Mouse (Mus musculus): ENCODE data around the gene Tmem117. TPM values are rescaled to one million over a fixed set of nuclear protein-coding genes. Genes with fewer than 3 reads are reported as not detected.

The Tmem117 gene
- total and polyA plus RNA-seq, 3 experiments = 0.16 TPM; not detected in 2

- H3K36me3 ChIP-seq (replicated peaks) = no peaks in the 10 kb centered on the region
- no peak overlapping the region for H3K4me3 ChIP-seq (ENCODE audit: low read depth, low read length)
- no peak for ATAC-seq (ENCODE audit: extremely low read depth, insufficient number of reproducible peaks, low FRiP score, poor library complexity, severe bottlenecking)
- no peaks in the 10 kb centered on the region for H3K4me1 ChIP-seq (ENCODE audit: insufficient read depth, low read depth, low read length)
- H3K27me3 ChIP-seq (ENCODE audit: insufficient read depth, low read length) = no peaks in the 10 kb centered on the region
- TF ChIP-seq CTCF (IDR thresholded peaks at IDR 0.05; ENCODE audit: low read depth, low read length) = no peak
- no peak for TF ChIP-seq POLR2AphosphoS5 (IDR thresholded peaks at IDR 0.05; ENCODE audit: insufficient replicate concordance, low read depth, low read length)
- no peak for TF ChIP-seq TAL1 (conservative IDR thresholded peaks at IDR 0.05; ENCODE audit: low read depth, low read length)
- no peak for TF ChIP-seq GATA1 (IDR thresholded peaks at IDR 0.05; ENCODE audit: borderline replicate concordance, low read length)
- TF ChIP-seq GATA2 (IDR thresholded peaks at IDR 0.05; ENCODE audit: borderline replicate concordance, low read depth, low read length) = no peak
- H3K9me3 ChIP-seq (replicated peaks) = peaks cover 28% of the 10 kb centered on the region
- DNase-seq (ENCODE audit: low spot score) = no peak
These were observed 472.5 kb downstream of the Tmem117 start for GRCm38 (mm10) chr15:95101522-95101921.

DNA sequence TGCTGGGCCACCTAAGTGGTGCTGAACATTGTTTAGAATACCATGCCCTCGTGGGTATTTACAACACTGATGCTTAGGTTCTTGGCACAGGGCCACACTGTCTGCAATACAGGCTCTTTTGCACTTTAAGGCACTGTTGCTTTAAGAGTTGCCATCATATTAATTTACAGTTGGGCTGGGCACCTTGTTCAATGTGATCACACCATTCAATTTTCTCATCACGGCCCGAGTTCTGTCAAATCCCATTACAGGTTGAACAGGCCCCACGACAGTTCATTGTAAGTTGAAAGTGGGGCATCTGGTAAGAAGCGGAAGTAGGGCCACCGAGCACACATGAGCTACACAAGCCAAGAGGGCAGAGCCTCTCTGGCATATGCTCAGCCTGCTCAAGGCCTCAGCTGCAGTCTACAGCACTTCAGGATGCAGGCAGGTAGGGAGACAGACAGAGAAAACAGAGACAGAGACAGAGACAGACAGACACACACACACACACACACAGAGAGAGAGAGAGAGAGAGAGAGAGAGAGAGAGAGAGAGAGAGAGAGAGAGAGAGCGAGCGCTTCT is 478.3 kb downstream of the Tmem117 start:
- ATAC-seq (ENCODE audit: extremely low read depth, insufficient number of reproducible peaks, low FRiP score, poor library complexity, severe bottlenecking) (no peak), DNase-seq (ENCODE audit: low spot score) (no peak)
- Histone ChIP-seq H3K4me3 (ENCODE audit: low read depth, low read length) (no peak overlapping the region), H3K36me3 (replicated peaks) (no peaks in the 10 kb centered on the region), H3K4me1 (ENCODE audit: insufficient read depth, low read depth, low read length) (no peaks in the 10 kb centered on the region), H3K9me3 (replicated peaks) (peaks cover 37% of the 10 kb centered on the region), H3K27me3 (ENCODE audit: insufficient read depth, low read length) (no peaks in the 10 kb centered on the region)
- TF ChIP-seq GATA2 (IDR thresholded peaks at IDR 0.05; ENCODE audit: borderline replicate concordance, low read depth, low read length) (no peak), POLR2AphosphoS5 (IDR thresholded peaks at IDR 0.05; ENCODE audit: insufficient replicate concordance, low read depth, low read length) (no peak), TAL1 (conservative IDR thresholded peaks at IDR 0.05; ENCODE audit: low read depth, low read length) (no peak), CTCF (IDR thresholded peaks at IDR 0.05; ENCODE audit: low read depth, low read length) (no peak), GATA1 (IDR thresholded peaks at IDR 0.05; ENCODE audit: borderline replicate concordance, low read length) (no peak)

GRCm38 (mm10) chr15:95108626-95109025 is 479.6 kb downstream of the Tmem117 start:
- TF ChIP-seq GATA2 (IDR thresholded peaks at IDR 0.05; ENCODE audit: borderline replicate concordance, low read depth, low read length) = no peak
- TF ChIP-seq CTCF (IDR thresholded peaks at IDR 0.05; ENCODE audit: low read depth, low read length) = no peak
- TF ChIP-seq GATA1 (IDR thresholded peaks at IDR 0.05; ENCODE audit: borderline replicate concordance, low read length) = no peak
- no peak for TF ChIP-seq TAL1 (conservative IDR thresholded peaks at IDR 0.05; ENCODE audit: low read depth, low read length)
- H3K4me3 ChIP-seq (ENCODE audit: low read depth, low read length) = no peak overlapping the region
- no peaks in the 10 kb centered on the region for H3K36me3 ChIP-seq (replicated peaks)
- no peaks in the 10 kb centered on the region for H3K4me1 ChIP-seq (ENCODE audit: insufficient read depth, low read depth, low read length)
- ATAC-seq (ENCODE audit: extremely low read depth, insufficient number of reproducible peaks, low FRiP score, poor library complexity, severe bottlenecking) (no peak), DNase-seq (ENCODE audit: low spot score) (no peak)
- H3K27me3 ChIP-seq (ENCODE audit: insufficient read depth, low read length) = no peaks in the 10 kb centered on the region
- H3K9me3 ChIP-seq (replicated peaks) = peaks cover 37% of the 10 kb centered on the region

DNA sequence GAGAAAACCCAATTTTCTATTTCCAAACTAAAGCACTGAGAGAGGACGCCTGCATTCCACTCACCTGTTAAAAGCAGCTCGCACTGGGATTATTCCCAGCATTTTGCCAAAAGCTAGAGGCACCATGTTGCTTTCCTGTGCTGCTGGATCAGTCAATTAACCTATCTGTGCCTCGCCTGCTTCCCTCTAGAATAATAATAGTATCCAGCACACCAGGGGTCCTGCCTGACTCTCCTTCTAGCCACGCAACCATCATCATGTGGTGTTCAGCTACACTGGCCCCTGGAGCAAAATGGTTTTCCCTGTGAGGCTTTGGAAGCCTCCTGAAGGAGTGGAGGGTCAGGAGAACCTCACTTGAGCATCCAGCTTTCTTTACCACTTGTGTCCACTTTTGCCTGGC is 502.4 kb downstream of the Tmem117 start:
- Histone ChIP-seq H3K9me3 (replicated peaks) (peaks cover 45% of the 10 kb centered on the region), H3K4me1 (ENCODE audit: insufficient read depth, low read depth, low read length) (no peaks in the 10 kb centered on the region; the same call in 1 of the 2 replicates), H3K27me3 (ENCODE audit: insufficient read depth, low read length) (peaks cover 4% of the 10 kb centered on the region; the same call in 1 of the 2 replicates), H3K36me3 (replicated peaks) (no peaks in the 10 kb centered on the region), H3K4me3 (ENCODE audit: low read depth, low read length) (no peak overlapping the region)
- ATAC-seq (ENCODE audit: extremely low read depth, insufficient number of reproducible peaks, low FRiP score, poor library complexity, severe bottlenecking) (no peak), DNase-seq (ENCODE audit: low spot score) (no peak)
- TF ChIP-seq TAL1 (conservative IDR thresholded peaks at IDR 0.05; ENCODE audit: low read depth, low read length) = no peak
- TF ChIP-seq CTCF (IDR thresholded peaks at IDR 0.05; ENCODE audit: low read depth, low read length) = no peak
- TF ChIP-seq GATA2 (IDR thresholded peaks at IDR 0.05; ENCODE audit: borderline replicate concordance, low read depth, low read length) = no peak
- no peak for TF ChIP-seq POLR2AphosphoS5 (IDR thresholded peaks at IDR 0.05; ENCODE audit: insufficient replicate concordance, low read depth, low read length)
- no peak for TF ChIP-seq GATA1 (IDR thresholded peaks at IDR 0.05; ENCODE audit: borderline replicate concordance, low read length)

GRCm38 (mm10) chr15:95135926-95136609 is 507.0 kb downstream of the Tmem117 start:
- no peak for DNase-seq (ENCODE audit: low spot score)
- peaks cover 4% of the 10 kb centered on the region; the same call in 1 of the 2 replicates for H3K27me3 ChIP-seq (ENCODE audit: insufficient read depth, low read length)
- TF ChIP-seq POLR2AphosphoS5 (IDR thresholded peaks at IDR 0.05; ENCODE audit: insufficient replicate concordance, low read depth, low read length) (peak; percentile 62; the same call in 1 of the 2 replicates), GATA2 (IDR thresholded peaks at IDR 0.05; ENCODE audit: borderline replicate concordance, low read depth, low read length) (no peak)
- no peaks in the 10 kb centered on the region; the same call in 1 of the 2 replicates for H3K4me1 ChIP-seq (ENCODE audit: insufficient read depth, low read depth, low read length)
- peak overlapping the region; percentile 57 for H3K4me3 ChIP-seq (ENCODE audit: low read depth, low read length)
- H3K36me3 ChIP-seq (replicated peaks) = no peaks in the 10 kb centered on the region
- H3K9me3 ChIP-seq (replicated peaks) = peaks cover 49% of the 10 kb centered on the region
- ATAC-seq (ENCODE audit: extremely low read depth, insufficient number of reproducible peaks, low FRiP score, poor library complexity, severe bottlenecking) = no peak

DNA sequence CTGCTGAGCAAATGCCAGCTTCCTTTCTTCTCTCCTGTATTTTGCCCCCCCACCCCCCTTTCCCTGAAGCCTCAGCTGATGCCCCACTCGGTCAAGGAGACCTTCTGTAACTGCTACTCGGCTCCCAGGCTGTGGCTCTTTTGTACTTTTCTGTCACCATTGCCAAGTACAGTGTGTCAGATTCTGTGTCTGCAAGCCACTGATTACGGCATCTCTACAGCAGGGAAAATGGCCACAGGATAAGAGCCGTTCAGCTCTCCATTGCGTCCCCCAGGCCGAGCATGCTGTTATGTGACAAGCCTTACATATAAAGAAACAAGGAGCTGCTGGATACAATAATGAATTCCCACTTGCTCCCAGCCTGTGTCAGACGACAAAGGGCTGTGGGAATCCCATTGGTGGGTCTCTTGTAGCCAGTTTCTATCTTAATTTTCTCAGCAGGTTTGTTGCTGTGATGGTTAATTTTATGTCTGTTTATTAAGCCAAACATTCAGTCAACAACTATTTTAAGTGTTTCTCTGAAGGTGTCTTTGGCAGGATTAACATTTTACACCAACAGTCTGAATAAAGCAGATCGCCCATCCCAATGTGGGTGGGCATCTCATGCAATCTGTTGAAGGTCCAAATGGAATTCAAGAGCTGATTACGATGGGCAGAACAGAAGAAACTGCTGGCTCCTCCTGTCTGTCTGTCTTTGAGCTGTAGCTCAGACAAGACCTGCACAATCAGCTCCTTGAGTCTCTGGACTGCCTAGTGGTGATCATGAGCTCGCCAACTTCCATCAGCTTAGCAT is 508.2 kb downstream of the Tmem117 start:
- Histone ChIP-seq H3K36me3 (replicated peaks) (no peaks in the 10 kb centered on the region), H3K27me3 (ENCODE audit: insufficient read depth, low read length) (peaks cover 4% of the 10 kb centered on the region; the same call in 1 of the 2 replicates), H3K4me3 (ENCODE audit: low read depth, low read length) (no peak overlapping the region), H3K9me3 (replicated peaks) (peaks cover 42% of the 10 kb centered on the region), H3K4me1 (ENCODE audit: insufficient read depth, low read depth, low read length) (no peaks in the 10 kb centered on the region; the same call in 1 of the 2 replicates)
- ATAC-seq (ENCODE audit: extremely low read depth, insufficient number of reproducible peaks, low FRiP score, poor library complexity, severe bottlenecking) (no peak), DNase-seq (ENCODE audit: low spot score) (no peak)
- no peak for TF ChIP-seq TAL1 (conservative IDR thresholded peaks at IDR 0.05; ENCODE audit: low read depth, low read length)
- TF ChIP-seq CTCF (IDR thresholded peaks at IDR 0.05; ENCODE audit: low read depth, low read length) = no peak
- TF ChIP-seq GATA2 (IDR thresholded peaks at IDR 0.05; ENCODE audit: borderline replicate concordance, low read depth, low read length) = no peak
- TF ChIP-seq POLR2AphosphoS5 (IDR thresholded peaks at IDR 0.05; ENCODE audit: insufficient replicate concordance, low read depth, low read length) = no peak
